Mouse (Mus musculus): ENCODE data around the gene Rere.

Gene Rere

DNA sequence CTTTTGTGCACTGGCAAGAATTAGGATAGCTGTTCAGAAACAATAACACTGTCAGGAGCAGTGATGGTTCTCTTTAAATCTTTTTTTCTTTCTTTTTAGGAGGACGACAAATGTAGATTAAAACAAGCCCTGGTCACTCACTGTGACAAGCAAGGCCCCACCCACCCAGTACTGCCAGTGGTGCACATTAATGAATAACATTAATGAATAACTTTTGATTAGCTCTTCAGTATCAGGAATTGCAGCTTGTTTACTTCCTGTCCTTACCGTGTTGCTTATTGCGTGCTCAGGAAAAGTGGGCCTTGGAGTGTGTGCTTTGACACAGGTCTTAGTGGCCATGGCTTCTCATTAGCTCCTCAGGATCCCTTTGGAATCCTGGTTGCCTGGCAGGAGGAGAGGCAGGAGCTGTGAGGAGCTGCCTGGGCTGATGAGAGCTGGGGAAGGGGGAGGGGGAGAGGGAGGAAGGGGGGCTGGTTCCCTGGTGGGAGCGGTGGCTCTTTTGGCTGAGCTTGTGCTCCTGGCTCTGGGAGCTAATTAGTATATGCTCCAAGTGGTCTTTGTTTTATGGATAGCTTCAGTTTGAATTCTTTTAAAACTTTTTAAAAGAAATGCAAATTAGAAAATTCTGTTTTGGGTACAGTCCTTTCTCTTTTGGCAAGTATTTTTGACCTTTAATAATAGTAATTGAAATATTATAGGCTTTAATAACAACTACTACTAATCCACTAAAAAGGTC, 65.4 kb downstream of the Rere start:
- no peak for TF ChIP-seq GATA4 (IDR thresholded peaks at IDR 0.05; ENCODE audit: insufficient replicate concordance, low read length)

DNA sequence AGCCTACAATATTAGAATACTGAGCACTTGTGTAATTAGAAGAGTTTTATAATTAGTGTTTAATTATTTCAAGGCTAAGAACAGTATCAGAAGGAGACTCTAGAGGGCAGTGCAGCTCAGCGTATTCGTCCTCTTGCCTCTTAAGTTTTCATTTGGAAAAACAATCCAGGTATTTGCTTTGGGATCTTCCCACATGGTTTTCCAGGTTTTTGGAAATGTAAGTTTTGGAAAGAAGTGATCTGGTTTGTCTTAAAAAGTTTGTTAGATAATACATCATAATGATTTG, 65.9 kb downstream of the Rere start:
- TF ChIP-seq GATA4 (IDR thresholded peaks at IDR 0.05; ENCODE audit: insufficient replicate concordance, low read length): no peak

DNA sequence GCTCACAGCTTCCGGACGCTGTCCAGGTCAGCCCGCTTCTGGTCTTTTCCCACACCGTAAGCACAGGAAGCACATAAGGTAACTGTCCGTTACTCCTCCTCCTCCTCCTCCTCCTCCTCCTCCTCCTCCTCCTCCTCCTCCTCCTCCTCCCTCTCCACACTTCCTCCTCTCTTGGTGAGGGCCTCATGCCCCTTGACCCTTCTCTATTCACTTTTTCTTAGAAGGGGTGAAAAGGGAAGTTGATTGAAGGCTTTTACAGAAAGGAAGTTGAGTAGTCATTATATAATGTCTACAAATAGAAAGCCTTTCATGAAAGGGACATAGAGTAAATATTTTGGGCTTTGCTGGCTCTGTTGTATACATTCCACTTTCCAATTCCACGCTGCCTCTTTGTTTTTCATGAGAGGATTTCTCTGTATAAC, 68.2 kb downstream of the Rere start:
- TF ChIP-seq GATA4 (IDR thresholded peaks at IDR 0.05; ENCODE audit: insufficient replicate concordance, low read length): no peak

DNA sequence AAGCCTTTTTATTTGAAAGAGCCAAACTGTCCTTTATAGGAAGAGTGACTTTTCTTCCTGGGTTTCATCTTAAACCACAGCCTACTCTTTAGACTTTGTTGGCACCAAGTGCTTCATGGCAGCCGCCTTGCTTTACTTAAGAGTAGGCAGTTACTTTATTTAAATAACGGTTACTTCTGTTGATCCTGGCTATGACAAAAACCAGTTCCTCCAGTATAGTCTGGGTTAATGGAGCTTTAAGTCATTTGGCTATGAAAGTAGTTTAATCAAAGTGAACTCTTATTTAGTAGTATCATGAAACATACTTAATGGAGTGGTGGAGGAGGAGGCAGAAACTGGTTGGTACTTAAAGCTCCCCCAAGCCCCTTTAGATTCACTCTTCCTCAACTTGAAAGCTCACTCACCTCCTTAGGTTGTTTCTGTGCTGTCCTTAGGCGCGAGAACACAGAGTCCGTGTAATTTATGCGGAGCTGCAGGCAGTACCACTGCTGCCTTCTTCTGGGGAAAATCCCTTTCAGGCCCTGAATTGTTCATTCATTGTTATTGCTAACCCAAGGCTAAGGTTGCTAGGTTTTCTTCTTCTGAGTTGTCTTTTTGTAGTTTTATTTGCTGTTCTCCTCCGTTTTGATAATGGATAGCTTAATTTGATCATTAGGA, 70.1 kb downstream of the Rere start:
- TF ChIP-seq GATA4 (IDR thresholded peaks at IDR 0.05; ENCODE audit: insufficient replicate concordance, low read length): no peak

DNA sequence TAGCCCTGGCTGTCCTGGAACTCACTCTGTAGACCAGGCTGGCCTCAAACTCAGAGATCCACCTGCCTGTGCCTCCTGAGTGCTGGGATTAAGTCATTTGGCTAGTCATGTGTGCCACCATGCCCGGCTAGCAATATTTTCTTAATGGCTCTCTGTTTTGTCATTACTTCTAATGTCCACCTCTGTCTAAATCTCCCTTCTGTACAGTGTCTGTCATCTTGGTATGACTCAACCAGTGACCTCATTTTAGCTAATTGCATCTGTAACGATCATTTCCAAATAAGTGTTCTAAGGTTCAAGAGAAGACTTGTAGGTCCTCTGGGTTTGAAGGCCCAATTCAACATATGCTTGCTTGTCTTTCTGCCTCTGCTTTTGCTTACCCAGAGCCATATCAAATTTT, 71.3 kb downstream of the Rere start:
- no peak for TF ChIP-seq GATA4 (IDR thresholded peaks at IDR 0.05; ENCODE audit: insufficient replicate concordance, low read length)

DNA sequence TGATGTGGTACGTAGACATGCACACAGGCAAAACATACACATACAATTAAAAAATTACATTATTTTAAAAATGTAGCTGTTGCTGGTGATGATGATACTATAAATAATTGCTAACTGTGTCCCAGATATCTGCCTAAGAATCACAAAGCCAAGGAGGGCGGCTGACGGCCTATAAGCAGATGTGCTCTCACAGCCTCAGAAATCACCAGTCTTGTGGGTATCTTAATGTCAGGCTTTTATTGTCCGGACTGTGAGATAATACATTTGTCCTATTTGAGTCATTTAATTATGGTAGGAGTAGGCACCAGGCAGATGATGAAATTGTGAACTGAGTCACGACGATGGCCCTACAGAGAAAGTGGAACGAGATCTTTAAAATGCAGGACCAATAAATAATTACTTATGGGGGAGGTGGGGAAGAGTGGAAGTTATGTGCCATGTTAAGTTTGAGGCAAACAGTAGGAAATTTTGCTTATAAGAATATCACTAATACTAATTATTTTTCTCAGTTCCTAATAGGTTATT, 72.0 kb downstream of the Rere start:
- TF ChIP-seq GATA4 (IDR thresholded peaks at IDR 0.05; ENCODE audit: insufficient replicate concordance, low read length): no peak

DNA sequence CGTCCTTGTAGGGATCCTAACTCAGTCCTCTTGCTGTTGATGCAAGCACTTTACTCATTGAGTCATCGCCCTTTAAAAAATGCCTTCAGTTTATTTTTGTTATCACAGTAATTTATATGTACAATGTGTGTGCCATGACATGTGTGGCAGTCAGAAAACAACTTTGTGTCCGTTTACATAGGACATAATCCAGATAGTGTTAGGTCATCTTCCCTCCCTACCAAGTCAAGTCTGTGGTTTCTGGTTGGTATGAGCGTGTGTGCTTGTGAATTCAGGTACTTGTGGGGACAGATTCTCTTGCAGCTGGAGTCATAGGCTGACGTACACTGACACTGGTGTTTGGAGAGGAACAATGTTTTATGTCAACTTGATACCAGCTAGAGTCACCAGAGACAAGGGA, 74.4 kb downstream of the Rere start:
- no peak for TF ChIP-seq GATA4 (IDR thresholded peaks at IDR 0.05; ENCODE audit: insufficient replicate concordance, low read length)

DNA sequence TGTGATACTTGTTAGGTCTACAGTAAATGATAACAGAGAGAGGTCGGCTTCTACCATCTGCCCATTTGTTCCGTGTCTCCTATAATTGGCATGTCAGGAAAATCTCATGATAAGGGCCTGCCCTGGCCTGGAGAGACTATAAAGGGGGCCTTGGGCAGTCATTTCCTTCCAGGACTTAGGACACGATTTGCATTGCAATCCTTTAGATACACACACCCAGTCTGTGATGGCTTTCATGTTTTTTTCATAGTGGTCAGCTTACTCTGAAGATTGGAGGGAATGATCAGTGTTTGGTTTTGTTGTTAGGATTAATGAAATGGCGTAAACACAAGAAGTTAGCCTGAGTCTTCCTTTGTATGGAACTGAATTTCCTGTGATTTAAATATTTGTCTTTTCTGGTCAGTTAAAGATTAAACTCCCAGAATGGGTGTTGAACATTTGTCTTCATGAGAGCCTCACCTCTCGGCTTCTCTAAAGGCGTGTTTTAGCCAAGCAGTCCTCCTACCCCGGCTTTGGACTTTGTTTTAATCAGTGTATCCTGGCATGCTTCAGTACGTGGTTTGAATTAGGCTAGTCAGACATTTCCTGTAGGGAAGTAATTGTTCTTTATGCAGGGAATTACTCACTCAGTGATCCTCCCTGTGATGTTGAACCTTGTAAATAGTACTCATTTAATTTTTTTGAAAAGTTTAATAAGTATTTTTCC, 80.7 kb downstream of the Rere start:
- TF ChIP-seq GATA4 (IDR thresholded peaks at IDR 0.05; ENCODE audit: insufficient replicate concordance, low read length): peak; percentile 51; the same call in 1 of the 2 replicates

DNA sequence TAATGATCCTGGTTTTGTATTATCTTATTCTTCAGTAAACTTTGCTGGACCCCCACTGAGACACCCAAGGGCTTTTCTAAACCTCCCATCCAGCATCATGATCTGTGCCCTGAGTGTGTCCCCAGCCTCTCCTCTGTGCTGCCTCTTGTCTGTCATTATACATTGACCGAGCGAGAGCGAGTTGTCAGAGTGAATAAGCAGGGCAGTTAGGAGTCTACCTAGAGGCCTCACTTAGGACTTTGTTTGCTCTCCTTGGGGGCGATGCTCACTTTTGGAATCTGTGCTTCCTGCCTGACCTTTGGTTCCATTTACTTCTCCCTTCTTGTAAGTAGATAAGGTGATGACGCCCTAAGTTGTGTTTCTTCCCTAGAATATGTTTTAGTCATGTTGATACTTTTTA, 81.4 kb downstream of the Rere start:
- TF ChIP-seq GATA4 (IDR thresholded peaks at IDR 0.05; ENCODE audit: insufficient replicate concordance, low read length): no peak

DNA sequence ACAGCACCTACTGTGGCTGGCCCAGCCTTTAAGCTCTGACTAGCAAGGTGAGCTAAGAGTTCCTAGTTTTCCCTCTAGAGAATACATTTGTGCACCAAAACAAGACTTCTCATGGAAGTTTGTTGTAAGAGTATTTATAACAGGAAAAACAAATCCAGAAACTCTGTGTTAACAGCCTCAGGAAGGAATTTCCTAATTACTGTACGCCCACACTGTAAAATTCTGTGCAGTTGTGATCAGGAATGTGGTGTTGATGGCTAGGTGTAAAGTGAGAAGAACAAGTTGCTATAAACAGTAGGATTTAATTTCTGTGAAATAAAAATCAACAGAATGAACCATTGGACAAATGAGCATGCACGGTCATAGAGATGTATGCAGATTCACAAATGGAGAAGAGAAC, 83.3 kb downstream of the Rere start:
- TF ChIP-seq GATA4 (IDR thresholded peaks at IDR 0.05; ENCODE audit: insufficient replicate concordance, low read length): no peak

DNA sequence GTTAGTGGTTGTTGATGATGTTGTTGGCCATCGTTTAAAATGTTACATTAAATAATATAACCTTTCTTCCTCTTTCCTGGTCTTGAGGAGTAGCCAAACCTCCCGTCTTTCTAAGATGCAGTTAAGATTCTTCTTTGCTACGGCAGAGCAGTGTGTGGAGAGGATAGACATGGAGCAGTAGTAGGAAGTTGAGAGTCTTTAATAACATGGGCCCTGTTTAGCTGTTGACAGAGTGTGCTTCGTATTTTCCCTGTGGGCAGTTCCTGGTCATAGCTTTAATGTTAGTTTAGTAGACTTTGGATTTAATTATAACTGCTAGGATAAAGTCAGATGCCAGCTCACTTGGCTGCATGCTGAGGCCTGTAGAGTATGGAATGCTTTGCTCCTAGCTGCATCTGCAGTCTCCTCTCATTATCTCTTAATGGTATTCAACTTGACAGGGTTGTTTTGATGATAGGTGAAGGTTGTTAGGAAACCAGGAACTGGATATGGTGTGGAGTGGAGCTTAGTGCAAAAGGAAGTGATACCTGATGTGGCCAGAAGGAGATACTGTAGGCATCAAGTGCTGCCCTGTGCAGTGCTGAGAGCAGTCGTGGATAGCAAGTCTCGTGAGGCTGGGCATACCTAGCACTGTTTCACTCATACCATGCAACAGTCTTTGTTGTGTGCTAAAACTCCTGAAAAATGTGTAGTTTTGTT, 85.2 kb downstream of the Rere start:
- TF ChIP-seq GATA4 (IDR thresholded peaks at IDR 0.05; ENCODE audit: insufficient replicate concordance, low read length): no peak

DNA sequence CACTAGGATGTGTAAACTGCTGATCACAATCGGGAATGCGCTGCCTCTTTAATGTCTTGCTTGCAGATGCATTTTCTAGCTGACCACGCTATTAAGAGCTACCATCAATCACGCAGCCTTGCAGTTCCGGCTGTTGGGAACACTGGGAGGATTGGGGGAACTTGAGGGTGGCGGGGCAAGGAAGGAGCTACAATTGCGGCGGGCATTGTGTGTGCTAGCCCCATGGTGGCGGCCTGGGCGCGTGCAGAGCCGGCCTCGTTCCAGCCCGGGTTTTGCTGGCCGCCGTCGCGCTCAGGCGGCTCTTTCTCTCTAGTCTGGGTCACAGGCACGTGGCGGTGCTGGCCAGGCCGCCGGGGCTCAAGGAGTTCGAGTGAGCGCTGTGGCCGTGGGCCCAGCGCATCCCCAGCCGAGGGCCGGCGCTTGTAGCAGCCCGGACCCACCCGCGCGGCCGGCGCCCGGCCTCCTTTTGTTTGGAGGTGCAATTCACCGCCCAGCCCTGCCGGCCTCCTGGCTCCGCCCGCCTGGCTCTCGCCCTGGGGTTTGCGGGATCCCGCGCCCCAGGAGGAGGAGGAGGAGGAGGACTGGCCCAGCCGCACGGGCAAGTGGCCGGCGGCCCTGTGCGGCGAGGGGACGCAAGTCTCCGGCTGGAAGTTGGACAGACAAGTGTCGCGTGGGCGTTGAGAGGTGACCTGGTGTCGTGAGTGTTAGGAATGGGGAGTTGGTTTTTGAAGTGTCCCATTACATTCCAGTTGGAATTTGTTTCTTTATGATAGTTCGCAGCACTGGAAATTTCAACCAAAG, 90.3 kb downstream of the Rere start:
- TF ChIP-seq GATA4 (IDR thresholded peaks at IDR 0.05; ENCODE audit: insufficient replicate concordance, low read length): 0 out of 2 replicates have a peak, but pooled peaks have one; percentile 11

DNA sequence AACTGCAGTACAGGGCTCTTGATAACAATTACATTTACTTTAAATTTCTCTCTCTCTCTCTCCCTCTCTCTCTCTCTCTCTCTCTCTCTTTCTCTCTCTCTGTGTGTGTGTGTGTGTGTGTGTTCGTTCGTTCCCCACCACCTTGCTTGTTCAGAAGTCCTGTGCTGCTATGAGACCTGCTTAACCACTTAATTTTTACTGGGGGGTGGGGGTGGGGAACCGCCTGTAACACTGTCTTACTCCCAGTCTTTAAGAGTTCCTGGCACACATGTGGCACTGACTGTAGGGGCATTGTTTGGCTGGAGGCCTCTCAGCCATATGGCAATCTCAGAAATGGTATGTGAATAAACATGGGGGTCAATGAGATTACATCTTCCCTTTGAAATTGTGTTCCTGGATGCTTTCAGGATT, 91.2 kb downstream of the Rere start:
- TF ChIP-seq GATA4 (IDR thresholded peaks at IDR 0.05; ENCODE audit: insufficient replicate concordance, low read length): no peak

Measured in liver, adult (tissue).